Mouse (Mus musculus) gastrocnemius, postnatal 4 days (tissue): Measurements from ENCODE around the gene Gna13. TPM values are rescaled to one million over a fixed set of nuclear protein-coding genes. Genes with fewer than 3 reads are reported as not detected.

Source experiments
- DNase-seq, 2 experiments: peaks; one replicate each; pipeline ENCODE4 v3.0.0; 2021 to 2022; ENCODE audit warnings: low spot score in 2 of 2, mixed read lengths in 2 of 2
- total RNA-seq, 2 experiments: library from RNA; stranded (reverse); gene quantifications; 2 replicates each; pipeline ENCODE4 v1.2.3; 2021

Gna13 gene
- total RNA-seq, 2 experiments from 2014 or later = 47.3 to 54.5 TPM

DNA sequence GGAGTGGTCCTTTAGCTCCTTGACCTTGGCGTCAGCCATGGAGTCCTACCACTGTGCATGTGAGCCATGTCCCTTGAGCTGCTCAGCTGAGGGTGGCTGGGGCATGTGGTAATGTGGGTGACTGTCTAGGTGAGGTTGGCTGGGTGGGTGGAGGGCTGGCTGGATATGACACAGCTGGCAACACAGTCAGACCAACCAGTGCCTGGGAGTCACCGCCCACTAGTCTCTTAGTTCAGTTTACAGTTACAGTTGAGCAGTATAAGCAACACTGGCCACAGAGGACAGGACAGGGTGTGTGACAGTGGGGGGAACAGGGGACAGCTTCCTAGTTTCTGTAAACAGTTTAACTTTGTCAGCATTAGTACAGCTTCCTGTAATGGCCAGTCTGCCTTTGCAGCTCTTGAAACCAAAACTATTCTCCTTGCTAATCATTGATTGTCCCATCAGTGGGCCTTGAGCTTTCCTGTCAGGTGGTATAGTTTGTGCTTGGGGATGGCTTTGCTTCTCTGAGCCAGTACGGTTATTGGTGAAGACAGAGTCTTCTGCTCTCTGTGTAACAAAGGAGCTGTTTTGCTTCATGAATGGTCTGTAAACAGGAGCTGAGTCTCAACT, 6.5 kb downstream of the Gna13 start:
- no peak for DNase-seq

DNA sequence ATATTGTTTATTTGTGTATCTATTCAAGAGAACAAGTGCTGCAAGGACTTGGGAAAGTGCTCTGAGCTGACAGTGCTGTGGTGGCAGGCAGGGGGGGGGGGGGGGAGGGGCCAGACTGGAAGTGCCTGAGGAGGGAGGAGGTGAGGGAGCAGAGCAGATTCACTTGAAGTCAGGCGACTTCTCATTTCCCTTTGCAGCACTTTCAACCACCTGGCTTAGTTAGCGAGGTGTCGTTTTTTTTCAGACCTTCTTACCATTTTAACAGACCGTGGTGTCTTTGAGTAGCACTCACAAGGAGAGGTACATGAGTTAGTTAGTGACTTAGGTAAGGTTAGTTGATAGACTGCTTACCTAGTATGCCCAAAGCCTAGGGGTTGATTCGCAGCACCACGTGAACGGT, 12.8 kb downstream of the Gna13 start:
- DNase-seq = no peak

DNA sequence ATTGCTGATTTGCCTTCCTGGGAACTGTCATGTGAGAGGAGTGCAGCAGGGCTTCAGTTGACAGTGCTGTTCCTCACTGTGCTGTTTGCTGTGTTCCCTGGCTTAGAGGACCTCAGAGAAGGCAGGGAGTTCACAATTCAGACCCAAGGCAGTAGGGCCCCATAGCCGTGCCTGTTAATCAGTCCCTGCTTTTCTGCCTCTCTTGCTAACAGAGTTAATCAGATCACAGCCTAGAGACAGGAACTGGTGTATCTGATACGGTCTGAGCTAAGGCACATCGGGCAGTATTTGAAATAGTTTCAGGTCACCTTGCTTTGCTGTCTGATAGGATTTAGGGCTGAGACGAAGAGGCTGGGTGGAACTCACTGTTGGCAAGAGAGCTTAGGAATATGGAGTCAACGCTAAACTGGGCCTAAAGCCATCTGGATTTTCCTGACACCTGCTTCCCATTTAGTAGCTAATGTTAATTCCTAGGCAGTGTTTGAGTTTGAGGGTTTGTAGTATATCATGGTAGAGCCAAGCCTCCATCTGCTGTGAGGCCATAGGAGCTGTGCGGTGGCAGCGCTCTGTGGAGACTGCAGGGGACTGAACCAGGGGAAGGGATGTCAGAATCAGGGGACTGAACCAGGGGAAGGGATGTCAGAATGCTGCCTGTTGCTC, 14.0 kb downstream of the Gna13 start:
- DNase-seq = no peak

DNA sequence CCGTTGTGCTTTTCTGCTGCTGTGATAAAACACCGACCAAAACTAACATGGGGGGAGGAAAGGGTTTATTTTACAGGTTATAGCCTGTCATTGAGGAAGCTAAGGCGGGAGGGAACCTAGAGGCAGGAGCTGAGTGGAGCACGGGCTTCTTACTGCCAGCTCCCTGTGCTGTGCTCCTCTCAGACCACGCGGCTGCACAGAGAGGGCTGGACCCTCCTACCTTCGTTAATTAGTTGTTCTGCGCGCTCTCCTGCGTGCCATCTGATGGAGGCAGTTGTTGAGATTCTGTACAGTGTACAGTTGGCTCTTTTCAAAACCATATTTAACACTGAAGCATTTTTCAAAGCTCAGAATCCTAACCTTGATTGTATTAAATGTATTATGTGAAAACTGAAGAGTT, 14.8 kb downstream of the Gna13 start:
- DNase-seq = no peak

DNA sequence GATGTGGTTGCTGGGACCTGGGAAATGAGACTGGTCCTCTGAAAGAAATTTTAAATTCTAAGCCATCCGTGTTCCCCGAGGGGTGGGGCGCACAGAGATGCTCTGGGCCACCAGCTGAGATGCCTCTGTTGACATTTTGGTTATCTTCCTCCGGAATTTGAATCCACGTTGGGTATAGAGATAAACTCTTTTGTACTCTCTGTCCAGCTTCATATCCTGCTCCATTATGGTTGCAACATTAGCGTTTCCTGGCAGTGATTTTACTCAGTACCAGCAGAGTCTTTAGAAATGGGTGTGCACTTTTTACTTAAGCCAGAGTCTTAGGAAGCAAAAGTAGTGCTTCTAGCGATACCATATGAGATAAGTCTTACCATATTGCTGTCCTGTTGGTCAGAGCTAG, 15.4 kb downstream of the Gna13 start:
- no peak for DNase-seq

DNA sequence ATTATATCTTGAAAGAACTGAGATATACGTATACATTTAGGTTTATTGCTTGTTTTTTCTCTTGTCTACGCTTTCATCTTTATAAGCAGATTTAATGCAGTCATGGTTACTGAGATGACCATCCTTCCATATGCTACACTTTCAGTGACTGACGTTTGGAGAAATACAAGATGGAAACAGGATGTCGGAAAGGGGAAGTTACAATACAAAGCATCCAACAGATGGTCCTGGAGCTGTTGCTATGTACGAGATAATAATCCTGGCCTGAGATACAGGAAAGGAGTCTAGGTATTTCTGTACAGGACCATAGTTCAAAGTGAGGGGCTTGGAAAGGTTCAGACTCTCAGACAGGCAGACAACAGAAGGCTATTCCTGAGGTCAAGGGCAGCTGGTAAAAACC, 18.0 kb downstream of the Gna13 start:
- no peak for DNase-seq

DNA sequence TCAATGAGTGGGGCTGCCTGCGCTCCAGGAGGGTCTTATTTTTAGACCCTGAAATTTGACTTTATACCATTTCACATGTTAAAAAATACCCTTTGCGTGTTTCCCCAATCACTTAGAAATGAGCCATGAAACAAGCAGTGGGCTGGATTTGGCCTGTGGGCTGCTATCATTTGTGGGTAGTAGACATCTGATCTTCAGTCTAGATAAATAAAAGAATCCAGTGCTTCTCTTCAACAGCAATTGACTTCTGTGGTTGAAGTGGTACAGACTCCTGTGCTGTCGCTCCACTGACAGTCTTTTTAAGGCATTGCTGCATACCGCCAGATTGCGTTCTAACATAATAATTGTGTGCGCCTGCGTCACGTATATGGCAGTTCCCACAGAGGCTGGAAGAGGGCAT, 22.7 kb downstream of the Gna13 start:
- DNase-seq = no peak

DNA sequence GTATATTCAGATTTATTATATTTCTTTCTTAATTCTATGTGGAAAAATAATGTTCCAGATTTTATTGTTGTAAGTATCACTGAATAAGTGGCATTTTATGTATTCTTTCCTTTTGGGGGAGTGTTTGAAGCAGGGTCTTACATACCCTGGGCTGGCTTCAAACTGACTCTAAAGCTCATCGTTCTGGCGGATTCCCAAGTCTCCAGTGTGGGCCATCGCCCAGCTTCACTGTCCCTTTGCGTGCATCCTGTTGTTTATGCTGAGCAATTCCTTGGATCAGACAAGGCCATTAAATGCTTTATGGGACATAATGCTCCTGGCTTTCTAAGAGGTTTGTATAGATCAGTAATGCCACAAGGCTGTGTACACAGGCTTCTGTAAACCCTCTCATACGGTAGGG, 26.4 kb downstream of the Gna13 start:
- no peak for DNase-seq

DNA sequence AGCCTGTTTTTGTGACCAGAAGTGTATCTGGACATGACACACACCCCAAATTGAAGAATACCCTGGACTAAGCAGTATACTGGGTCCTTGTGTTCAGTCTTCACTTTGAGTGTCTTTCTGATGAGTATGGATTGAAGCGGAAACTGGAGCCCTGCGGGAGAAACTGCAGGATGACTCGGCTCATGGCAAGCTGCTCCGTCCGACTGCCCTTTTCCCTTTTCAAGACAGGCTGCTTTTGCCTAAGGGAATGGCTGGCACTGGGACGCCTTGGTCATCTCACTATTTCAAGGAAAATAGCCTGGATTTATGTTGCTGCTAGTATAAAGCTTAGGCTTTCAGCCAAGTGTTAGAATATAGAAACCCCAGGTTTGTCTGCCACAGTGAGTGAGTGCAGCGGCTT, 28.6 kb downstream of the Gna13 start:
- no peak for DNase-seq

DNA sequence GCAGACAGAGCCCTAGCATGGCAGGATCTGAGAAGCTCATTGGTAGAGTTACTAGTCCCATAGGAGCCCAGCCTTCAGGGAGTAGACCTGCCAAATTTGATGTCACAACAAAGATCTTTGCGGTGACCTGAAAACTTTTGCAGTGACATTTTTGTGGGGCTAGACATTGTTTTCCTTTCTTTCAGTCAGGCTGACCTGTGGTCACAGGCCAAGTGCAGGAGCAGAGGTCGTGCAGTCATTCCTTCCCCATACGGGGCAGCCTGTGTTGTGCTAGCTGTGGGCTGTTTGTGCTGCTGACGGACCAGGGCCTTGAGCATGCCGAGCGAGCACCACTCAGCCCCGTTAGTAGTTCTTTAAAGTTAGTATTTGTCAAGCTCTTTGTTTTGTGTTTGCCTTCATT, 29.1 kb downstream of the Gna13 start:
- DNase-seq = no peak

DNA sequence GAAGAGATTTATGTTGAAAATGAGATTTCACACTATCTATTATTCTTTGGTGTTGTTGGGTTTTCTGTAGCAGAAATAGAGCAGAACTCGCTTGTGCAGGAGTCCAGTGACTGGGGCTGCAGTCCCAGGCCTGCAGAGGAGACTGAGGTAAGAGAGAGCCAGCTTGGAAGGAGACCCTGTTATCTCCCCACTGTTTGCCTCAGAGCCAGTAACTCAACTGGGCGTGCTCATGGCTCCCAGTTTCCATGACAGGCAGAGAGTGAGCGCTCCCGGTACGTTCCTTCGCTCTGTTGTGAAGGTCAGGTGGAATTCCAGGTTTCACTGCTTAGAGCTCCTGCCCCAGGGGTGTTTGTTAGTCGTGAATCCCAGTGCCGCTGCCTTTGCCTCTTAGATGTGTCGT, 30.0 kb downstream of the Gna13 start:
- no peak for DNase-seq

DNA sequence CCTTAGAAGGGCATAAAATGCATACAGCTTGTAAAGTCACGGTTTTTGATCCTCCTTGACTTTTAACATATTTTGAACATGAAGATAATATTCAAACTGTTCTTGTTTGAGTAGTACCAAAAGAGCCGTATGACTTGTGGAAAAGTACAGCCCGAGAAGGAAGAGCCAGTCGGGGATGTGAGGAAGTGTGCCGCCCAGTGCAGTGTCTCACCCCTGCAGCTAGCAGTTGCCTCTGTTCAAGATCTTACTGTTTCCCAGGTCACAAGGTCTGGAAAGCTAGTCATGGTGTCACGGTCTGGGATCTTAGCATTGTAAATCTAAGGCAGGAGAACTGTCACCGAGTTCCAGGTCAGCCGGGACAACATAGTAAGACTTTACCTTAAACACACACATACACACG, 32.1 kb downstream of the Gna13 start:
- DNase-seq = no peak

DNA sequence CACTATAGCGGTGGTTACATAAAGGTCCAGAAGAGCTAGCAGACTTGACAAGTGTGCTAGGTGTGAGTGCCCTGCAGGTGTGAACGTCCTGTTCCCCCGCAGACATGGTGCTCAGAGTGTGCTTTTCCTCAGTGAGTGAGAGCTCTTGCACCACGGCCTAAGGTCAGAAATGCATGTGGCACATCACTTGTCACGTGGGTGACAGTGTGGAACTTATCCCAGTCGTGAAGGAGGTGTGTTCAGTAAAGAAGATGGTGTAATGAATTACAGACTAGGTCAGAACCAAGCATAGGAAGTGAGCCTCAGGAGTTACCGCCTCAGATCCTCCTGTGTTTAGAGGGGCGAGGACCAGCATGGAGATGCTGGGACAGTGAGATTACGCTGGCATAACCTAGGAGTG, 32.7 kb downstream of the Gna13 start:
- no peak for DNase-seq

DNA sequence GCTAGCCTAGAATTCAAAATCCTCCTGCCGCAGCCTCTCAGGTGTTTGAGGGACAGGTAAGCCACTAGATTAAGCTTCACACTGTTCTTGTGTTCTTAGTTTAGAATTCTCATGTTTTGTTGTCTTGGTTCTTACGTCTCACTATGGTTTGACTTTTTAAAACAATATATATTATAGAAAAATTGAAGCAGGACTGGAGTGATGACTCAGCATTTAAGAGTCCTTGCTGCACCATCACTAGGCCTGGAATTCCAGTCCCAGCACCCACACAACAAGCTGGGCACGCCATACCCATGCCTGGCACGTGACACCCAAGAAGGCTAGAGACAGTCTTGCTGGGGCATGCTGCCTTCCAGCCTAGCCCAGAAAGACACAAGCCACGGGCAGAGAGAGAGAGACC, 43.8 kb downstream of the Gna13 start:
- DNase-seq = no peak

DNA sequence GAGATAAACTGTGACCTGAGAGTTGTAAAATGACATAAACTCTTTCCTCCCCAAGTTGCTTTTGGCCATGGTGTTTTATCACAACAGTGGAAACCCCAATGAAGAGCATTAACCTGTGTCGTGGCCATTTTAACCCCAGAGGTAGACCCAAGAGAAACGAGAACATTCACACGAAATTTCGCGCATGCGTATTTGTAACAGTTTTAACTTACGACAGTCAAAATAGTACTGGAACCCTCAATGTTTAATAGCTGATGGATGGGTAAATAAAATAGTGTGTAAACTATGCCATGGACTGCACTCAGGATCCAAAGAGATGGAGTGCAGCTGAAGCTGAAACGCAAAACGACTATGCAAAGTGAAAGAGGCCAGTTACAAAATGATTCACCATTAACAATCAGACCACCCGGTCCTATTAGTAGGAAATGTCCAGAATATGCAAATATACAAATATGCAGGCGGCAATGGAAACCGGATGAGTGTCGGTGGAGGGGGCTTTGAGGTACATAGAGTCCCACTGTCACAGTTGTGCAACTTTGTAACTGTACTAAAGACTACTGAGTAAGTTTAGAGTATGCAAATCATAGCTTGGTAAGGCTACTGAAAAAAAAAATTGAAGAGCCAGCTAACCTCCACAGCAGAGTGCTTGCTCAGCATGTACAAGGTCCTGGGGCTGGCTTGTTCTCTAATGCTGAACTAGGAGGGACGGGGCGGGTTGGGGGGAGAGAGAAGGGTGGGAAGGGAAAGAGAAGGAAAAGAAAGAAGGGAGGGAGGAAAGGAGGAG, 47.8 kb downstream of the Gna13 start:
- no peak for DNase-seq

DNA sequence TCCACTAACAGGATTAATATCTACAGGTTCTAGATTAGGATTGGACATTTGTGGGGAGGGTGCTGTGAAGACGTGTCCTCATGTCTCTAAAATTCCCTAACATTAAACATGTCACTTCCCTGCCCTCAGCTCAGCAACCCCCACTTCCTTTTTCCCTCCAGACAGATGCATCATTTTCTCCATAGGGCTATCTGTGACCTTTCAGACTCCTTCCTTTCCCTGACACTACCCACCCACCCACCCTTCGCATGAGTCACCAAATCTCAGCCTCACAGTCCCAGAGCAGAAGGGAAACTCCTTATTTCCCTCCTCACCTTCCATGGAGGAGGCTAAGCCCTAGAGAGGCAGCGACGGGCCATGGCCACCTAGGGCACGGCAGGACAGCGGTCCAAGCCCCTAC, 51.0 kb downstream of the Gna13 start, which contains the start of gene 9930022D16Rik:
Gene 9930022D16Rik (plus strand): TSS at position 301 of the 400 bp plus-strand sequence.
- DNase-seq = no peak

DNA sequence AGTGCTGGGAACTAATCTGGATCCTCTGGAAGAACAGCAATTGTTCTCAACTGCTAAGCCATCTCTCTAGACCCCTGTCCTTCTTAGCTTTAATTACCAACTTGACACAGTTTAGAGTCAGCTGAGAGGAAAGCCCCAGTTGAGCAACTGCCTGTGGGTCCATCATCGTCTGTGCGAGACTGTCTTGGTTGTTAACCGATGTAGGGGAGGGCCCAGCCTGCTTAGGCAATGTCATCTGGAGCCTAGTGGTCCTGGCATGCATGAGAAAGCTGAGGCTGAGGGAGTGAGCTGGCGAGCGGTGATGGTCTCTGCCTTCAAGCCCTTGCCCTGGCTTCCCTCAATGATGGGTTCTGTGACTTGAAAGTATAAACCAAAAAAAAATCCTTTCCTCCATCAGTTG, 52.2 kb downstream of the Gna13 start:
- DNase-seq = no peak

DNA sequence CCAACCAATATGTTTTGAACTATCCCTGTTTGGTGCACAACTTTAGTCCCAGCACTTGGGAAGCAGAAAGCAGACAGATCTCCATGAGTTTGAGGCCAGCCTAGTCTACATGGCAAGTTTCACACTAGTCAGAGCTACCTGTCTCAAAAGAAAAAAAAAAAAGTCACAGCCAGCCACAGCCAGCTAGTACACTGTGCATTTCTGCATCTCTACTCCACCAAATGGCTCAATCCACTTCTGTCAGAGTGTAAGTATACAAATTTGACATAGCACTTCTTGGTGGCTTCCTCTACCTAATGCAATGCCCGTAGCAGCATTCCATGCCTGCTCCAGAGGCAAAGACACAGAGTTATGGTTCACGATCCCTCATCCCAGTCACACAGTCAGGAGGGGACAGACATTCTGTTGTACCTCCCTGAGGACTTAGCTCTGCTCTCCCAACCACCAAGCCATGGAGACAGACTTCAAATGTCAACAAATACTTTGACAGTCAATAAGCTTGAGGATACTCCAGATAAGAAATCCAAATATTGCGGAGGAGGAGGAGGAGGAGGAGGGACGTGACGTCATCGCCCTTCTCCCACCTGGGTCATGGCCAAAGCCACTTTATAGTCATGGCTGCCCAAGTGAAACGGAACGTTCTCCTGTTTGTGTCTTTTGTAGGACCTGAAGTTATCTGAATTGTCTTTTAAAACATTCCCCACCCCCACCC, 54.2 kb downstream of the Gna13 start:
- DNase-seq = no peak

DNA sequence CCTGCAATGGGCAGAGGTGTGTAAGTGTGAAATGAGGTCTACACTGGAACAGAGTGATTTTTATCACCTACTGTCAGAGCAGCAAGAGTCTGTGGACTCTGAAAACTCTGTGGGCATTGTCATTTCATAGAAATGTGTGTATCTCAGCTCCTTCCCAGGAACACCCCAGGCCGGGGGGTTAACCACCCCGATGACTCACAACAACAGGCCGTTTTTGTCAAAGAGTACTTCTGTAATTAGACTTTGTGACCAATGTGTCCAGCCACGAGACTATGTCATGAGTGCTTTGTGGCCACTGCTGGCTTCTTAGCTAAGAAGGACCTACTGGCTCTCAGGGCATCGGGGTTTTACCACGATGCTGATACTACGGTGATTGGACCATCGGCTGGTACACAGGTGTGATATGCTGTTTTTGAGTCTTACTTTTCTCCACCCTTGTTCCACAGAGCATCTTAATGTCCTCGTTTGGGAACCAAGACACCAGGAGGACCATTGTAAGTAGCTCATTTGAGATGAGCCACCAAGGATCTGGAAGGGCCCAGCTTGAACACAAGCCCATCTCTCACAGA, 54.9 kb downstream of the Gna13 start:
- no peak for DNase-seq

DNA sequence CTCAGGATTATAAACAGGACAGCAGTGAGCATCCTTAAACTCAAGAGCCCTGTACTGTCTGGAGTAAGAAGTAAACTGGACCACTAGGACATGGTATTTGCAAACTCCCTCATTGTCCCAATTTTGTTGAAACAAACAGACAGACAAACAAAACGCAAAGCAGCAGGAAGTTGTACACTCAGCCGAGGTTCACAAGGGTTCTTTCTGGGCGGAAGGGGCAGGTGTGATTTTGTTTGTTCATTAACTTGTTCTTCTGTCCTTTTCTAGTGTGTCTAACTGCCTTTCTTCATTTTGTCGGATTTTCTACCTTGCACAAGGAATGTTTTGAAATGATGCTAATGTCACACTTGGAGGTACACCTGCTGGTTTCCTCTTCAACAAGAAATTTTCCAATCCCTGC, 56.8 kb downstream of the Gna13 start:
- DNase-seq = no peak

DNA sequence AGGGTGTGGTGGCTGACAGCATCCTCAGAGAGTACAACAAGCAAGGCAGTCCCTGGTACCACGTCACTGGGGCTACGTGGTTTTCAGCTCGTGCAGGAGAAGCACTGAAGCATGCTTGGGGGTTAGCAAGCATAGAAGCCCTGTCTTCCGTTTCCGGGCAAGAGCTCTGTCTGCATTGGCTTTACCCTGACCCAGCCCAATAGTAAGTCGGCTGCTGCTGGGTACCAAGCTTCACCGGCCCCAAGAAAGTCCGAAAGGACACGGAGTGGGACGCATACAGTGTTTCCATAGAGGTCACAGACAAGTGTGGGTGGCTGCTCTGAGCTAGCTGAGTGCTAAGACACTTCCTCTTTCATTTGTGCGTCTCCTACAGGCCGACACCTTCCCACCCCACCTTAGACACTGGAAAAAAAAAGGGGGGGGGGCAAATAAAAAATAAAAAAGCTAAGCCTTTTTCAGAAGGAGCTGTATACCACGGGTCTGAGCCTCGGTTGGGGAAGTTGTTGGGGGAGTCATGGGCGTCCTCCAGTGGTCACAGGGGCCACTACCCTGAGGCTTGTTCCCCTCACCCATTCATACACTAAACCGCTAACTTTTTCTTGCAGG, 57.4 kb downstream of the Gna13 start:
- no peak for DNase-seq
